Mouse (Mus musculus) myocyte (in vitro differentiated cells): Measurements from ENCODE around the gene Plcb1. TPM values are rescaled to one million over a fixed set of nuclear protein-coding genes. Genes with fewer than 3 reads are reported as not detected.

ENCODE experiments used
- H3K27me3 ChIP-seq: one replicate; pipeline ENCODE4 v1.6.1; 2011; ENCODE audit not compliant: control insufficient read depth, insufficient read depth, insufficient read length
- H3K36me3 ChIP-seq: one replicate; pipeline ENCODE4 v1.6.1; 2011; ENCODE audit not compliant: control insufficient read depth, insufficient read depth
- H3K4me2 ChIP-seq: one replicate; pipeline ENCODE4 v1.6.1; 2011; ENCODE audit warnings: low read depth, control low read depth
- H3K4me3 ChIP-seq: one replicate; pipeline ENCODE4 v1.5.1; 2011; ENCODE audit warnings: mild to moderate bottlenecking, control low read depth, moderate library complexity
- H3K79me2 ChIP-seq: one replicate; pipeline ENCODE4 v1.6.1; 2011; ENCODE audit not compliant: control insufficient read depth, insufficient read depth
- H3ac ChIP-seq: one replicate; pipeline ENCODE4 v1.6.1; 2011; ENCODE audit not compliant: control insufficient read depth, insufficient read length
- CEBPB ChIP-seq: IDR thresholded peaks from 2 replicates; pipeline ENCODE4 v1.6.1; 2011; ENCODE audit warnings: mild to moderate bottlenecking, moderate library complexity; ENCODE audit not compliant: poor library complexity, insufficient read depth, severe bottlenecking
- E2F4 ChIP-seq: IDR thresholded peaks from one replicate; pipeline ENCODE4 v1.6.1; 2011; ENCODE audit warnings: mild to moderate bottlenecking, control low read depth, moderate library complexity; ENCODE audit not compliant: insufficient read depth
- MAX ChIP-seq: IDR thresholded peaks from one replicate; pipeline ENCODE4 v1.6.1; 2011; ENCODE audit warnings: low read depth, mild to moderate bottlenecking, control low read depth
- MYOD1 ChIP-seq, 3 experiments: IDR thresholded peaks; one replicate each; pipeline ENCODE4 v1.6.1; 2011; ENCODE audit warnings: control low read depth in 2 of 3, low read depth in 2 of 3, mild to moderate bottlenecking in 2 of 3, moderate library complexity in 1 of 3; ENCODE audit not compliant: insufficient read length in 2 of 3, control insufficient read depth in 1 of 3
- MYOG ChIP-seq, 3 experiments: IDR thresholded peaks; one replicate each; pipeline ENCODE4 v1.6.1; 2011; ENCODE audit warnings: control low read depth in 2 of 3, low read depth in 2 of 3, mild to moderate bottlenecking in 2 of 3; ENCODE audit not compliant: insufficient read length in 2 of 3, control insufficient read depth in 1 of 3, insufficient read depth in 1 of 3
- POLR2A ChIP-seq: IDR thresholded peaks from one replicate; pipeline ENCODE4 v1.6.1; 2011; ENCODE audit warnings: low read depth, mild to moderate bottlenecking, control low read depth, moderate library complexity; ENCODE audit not compliant: insufficient read length
- POLR2AphosphoS2 ChIP-seq: IDR thresholded peaks from one replicate; pipeline ENCODE4 v1.6.1; 2011; ENCODE audit warnings: low read depth, control low read depth; ENCODE audit not compliant: insufficient read length
- REST ChIP-seq: IDR thresholded peaks from one replicate; pipeline ENCODE4 v1.6.1; 2011; ENCODE audit warnings: mild to moderate bottlenecking, control low read depth, moderate library complexity; ENCODE audit not compliant: insufficient read depth, insufficient read length
- SRF ChIP-seq: IDR thresholded peaks from one replicate; pipeline ENCODE4 v1.6.1; 2011; ENCODE audit warnings: low read depth; ENCODE audit not compliant: control insufficient read depth, insufficient read length
- TCF12 ChIP-seq: IDR thresholded peaks from one replicate; pipeline ENCODE4 v1.6.1; 2011; ENCODE audit warnings: mild to moderate bottlenecking, control low read depth; ENCODE audit not compliant: poor library complexity, insufficient read depth, severe bottlenecking
- TCF3 ChIP-seq: IDR thresholded peaks from one replicate; pipeline ENCODE4 v1.6.1; 2011; ENCODE audit warnings: low read depth, control low read depth; ENCODE audit not compliant: insufficient read length
- USF1 ChIP-seq: IDR thresholded peaks from one replicate; pipeline ENCODE4 v1.6.1; 2011; ENCODE audit warnings: low read depth, mild to moderate bottlenecking, control low read depth, moderate library complexity
- polyA plus RNA-seq: library from polyadenylated mRNA; unstranded; fragments of >200 nt; fragmentation: generic; extraction: Trizol; gene quantifications from one replicate; pipeline ENCODE4 v1.2.1, GENCODE M21; 2012; ENCODE audit warnings: missing spikeins

The Plcb1 gene
- polyA plus RNA-seq: 0.76 TPM

DNA sequence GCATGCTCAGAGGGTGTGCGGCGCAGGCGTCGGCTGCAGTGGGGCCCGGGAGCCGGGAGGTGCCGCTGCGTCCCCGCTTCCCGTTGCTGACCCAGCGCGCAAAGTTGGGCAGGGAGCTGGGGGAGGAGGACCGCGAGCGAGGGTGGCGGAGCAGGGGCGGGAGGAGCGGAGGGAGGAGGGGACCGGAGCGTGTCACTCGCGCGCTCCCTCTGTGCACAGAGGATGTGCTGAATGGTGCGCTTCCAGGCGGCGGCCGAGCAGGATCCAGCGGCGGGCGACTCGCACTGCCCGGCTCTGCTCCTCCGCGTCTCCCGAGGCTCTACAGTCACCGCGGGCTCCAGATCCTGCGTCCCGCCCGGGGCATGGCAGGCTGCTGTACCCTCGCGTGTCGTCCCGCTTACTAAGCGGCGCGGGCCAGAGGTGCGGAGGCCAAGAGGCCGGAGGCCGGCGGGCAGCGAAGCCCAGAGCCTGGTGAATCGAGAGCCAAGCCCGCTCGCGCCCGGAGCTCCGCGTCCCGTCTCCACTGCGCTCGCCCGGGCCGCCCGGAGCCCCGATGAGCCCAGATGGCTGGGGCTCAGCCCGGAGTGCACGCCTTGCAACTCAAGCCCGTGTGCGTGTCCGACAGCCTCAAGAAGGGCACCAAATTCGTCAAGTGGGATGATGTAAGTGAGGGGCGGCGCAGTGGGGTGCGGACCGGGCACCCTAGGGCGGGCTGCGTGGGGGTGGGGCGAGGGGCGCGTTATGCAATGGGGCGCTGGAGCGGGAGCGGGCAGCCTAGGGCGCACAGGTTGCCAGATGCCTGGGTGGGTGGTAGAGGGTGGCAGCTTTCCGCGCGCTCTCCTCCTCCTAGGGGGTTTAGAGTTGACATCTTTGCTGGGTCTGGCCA lies at the start of gene Plcb1:
Gene Plcb1 (plus strand): TSS at position 98 of the 886 bp plus-strand sequence.
- H3K36me3 ChIP-seq: no peaks in the 10 kb centered on the region
- no peaks in the 10 kb centered on the region for H3K27me3 ChIP-seq
- H3K4me2 ChIP-seq: peak within 1 kb of the TSS; percentile 53
- H3K79me2 ChIP-seq: no peaks in the 10 kb centered on the region
- TF ChIP-seq POLR2AphosphoS2: peak; percentile 58
- no peak for TF ChIP-seq USF1
- TF ChIP-seq POLR2A: peak; percentile 70
- no peak for TF ChIP-seq TCF12
- TF ChIP-seq MYOG (IDR thresholded peaks at IDR 0.05; ENCODE audit: control insufficient read depth in 1 of 3, insufficient read depth in 1 of 3, insufficient read length in 2 of 3, low read depth in 2 of 3): peak in 1 of 3 experiments; percentile 14
- peak within 1 kb of the TSS; percentile 1 for H3ac ChIP-seq
- H3K4me3 ChIP-seq: peak within 1 kb of the TSS; percentile 25

GRCm38 (mm10) chr2:134755537-134755936 lies 30.3 kb upstream of the Plcb1 start:
- Histone ChIP-seq H3K4me3 (no peak overlapping the region), H3K4me2 (no peak overlapping the region), H3ac (no peak overlapping the region), H3K27me3 (no peaks in the 10 kb centered on the region), H3K36me3 (no peaks in the 10 kb centered on the region), H3K79me2 (no peaks in the 10 kb centered on the region)
- TF ChIP-seq TCF3 (no peak), SRF (no peak), MYOD1 (IDR thresholded peaks at IDR 0.05; ENCODE audit: control insufficient read depth in 1 of 3, insufficient read length in 2 of 3, low read depth in 2 of 3) (no peak), POLR2A (no peak), E2F4 (no peak), USF1 (no peak), MAX (no peak), CEBPB (no peak), TCF12 (no peak), MYOG (IDR thresholded peaks at IDR 0.05; ENCODE audit: control insufficient read depth in 1 of 3, insufficient read depth in 1 of 3, insufficient read length in 2 of 3, low read depth in 2 of 3) (no peak), REST (no peak), POLR2AphosphoS2 (no peak)

DNA sequence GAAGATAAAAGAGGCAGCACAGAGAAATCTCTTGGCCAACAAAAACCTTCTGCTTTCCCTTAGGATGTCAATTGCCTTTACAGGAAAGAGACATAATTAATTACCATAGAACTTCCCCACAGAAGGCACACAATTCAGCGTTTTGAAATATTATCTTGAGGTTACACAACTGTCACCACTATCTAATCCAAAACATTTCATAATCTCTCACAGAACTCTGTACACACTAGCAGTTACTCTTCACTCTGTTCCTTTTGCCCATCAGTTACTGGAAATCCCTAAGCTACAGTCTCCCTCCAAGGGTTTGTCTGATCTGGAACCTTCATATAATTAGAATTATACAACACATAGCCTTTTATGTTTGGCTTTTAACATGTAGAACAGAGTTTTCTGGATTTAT lies 29.8 kb upstream of the Plcb1 start:
- Histone ChIP-seq H3K27me3 (no peaks in the 10 kb centered on the region), H3K36me3 (no peaks in the 10 kb centered on the region), H3K4me3 (no peak overlapping the region), H3ac (no peak overlapping the region), H3K79me2 (no peaks in the 10 kb centered on the region), H3K4me2 (no peak overlapping the region)
- no peak for TF ChIP-seq MAX
- no peak for TF ChIP-seq CEBPB
- no peak for TF ChIP-seq MYOG (IDR thresholded peaks at IDR 0.05; ENCODE audit: control insufficient read depth in 1 of 3, insufficient read depth in 1 of 3, insufficient read length in 2 of 3, low read depth in 2 of 3)
- no peak for TF ChIP-seq TCF3
- TF ChIP-seq SRF: no peak
- TF ChIP-seq E2F4: no peak
- TF ChIP-seq MYOD1 (IDR thresholded peaks at IDR 0.05; ENCODE audit: control insufficient read depth in 1 of 3, insufficient read length in 2 of 3, low read depth in 2 of 3): no peak
- no peak for TF ChIP-seq TCF12
- no peak for TF ChIP-seq POLR2A
- TF ChIP-seq REST: no peak

DNA sequence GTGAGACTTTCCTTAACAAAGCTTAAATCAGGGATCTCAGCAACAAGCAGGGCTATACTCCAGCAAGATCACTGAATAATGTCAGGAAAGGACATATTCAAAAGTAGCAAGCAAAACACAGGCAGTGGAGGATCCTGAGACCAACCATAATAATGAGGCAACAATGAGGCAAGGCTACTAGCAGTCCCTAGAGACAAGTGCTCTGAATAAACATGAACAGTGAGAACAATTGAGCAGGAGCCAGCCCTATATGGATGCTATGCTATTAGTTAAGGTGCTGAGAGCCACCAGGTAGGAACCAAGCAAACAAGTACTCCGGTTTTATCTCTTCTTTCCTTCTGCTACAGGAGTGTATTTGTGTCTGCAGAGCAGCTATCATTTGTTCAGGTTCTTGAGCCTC lies 24.8 kb upstream of the Plcb1 start:
- Histone ChIP-seq H3K4me2 (no peak overlapping the region), H3K36me3 (no peaks in the 10 kb centered on the region), H3K79me2 (no peaks in the 10 kb centered on the region), H3K4me3 (no peak overlapping the region), H3ac (no peak overlapping the region), H3K27me3 (no peaks in the 10 kb centered on the region)
- TF ChIP-seq CEBPB (0 out of 2 replicates have a peak, but pooled peaks have one; percentile 11), MYOG (IDR thresholded peaks at IDR 0.05; ENCODE audit: control insufficient read depth in 1 of 3, insufficient read depth in 1 of 3, insufficient read length in 2 of 3, low read depth in 2 of 3) (no peak)

- Histone ChIP-seq H3ac (no peak overlapping the region), H3K36me3 (no peaks in the 10 kb centered on the region), H3K79me2 (no peaks in the 10 kb centered on the region), H3K27me3 (no peaks in the 10 kb centered on the region), H3K4me3 (no peak overlapping the region), H3K4me2 (no peak overlapping the region)
- no peak for TF ChIP-seq MYOD1 (IDR thresholded peaks at IDR 0.05; ENCODE audit: control insufficient read depth in 1 of 3, insufficient read length in 2 of 3, low read depth in 2 of 3)
- no peak for TF ChIP-seq USF1
- no peak for TF ChIP-seq SRF
- TF ChIP-seq POLR2AphosphoS2: no peak
- TF ChIP-seq POLR2A: no peak
- TF ChIP-seq TCF3: no peak
- no peak for TF ChIP-seq MAX
- no peak for TF ChIP-seq MYOG (IDR thresholded peaks at IDR 0.05; ENCODE audit: control insufficient read depth in 1 of 3, insufficient read depth in 1 of 3, insufficient read length in 2 of 3, low read depth in 2 of 3)
- no peak for TF ChIP-seq CEBPB
- TF ChIP-seq REST: no peak
- TF ChIP-seq TCF12: no peak
- no peak for TF ChIP-seq E2F4
These were observed 22.4 kb upstream of the Plcb1 start for GRCm38 (mm10) chr2:134763406-134763990.
